Mouse (Mus musculus) cortical plate, adult 2 months (tissue): Measurements from ENCODE around the gene Dusp27.

Experiments used
- CTCF ChIP-seq: fragments of 200-500 bp; IDR thresholded peaks from 2 replicates; pipeline ENCODE4 v1.5.1; 2011; ENCODE audit warnings: mild to moderate bottlenecking, control low read depth, low read length; ENCODE audit not compliant: insufficient read depth; ENCODE audit errors: extremely low read depth
- POLR2A ChIP-seq: fragments of 200-500 bp; IDR thresholded peaks from 2 replicates; pipeline ENCODE4 v1.6.1; 2011; ENCODE audit warnings: mild to moderate bottlenecking, low read length, control low read depth; ENCODE audit not compliant: insufficient read depth; ENCODE audit errors: extremely low read depth

DNA sequence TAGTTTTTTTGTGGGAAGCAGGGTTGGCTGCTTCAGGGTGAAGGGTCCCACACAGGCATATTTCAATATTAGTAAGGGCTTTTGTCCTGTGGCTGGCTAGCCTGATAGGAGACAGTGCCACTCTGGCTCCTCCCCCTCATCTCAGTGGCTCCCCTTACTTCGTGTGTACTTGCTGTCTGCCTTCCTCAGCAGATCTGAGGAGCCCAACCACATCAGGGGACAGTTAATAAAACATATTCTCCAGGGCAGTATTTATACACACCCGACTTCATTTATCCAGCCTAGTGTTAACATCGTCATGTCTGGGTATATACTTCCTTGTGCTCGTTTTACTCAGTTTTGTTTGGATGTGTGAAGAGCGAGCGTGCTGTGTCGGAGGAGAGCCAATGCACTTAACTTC is 5.6 kb downstream of the Dusp27 start:
- TF ChIP-seq CTCF (no peak), POLR2A (no peak)
